Mouse (Mus musculus): ENCODE results near the gene Grin2c. TPM values are rescaled to one million over a fixed set of nuclear protein-coding genes. Genes with fewer than 3 reads are reported as not detected.

The Grin2c gene
- polyA plus RNA-seq (2015; fragmentation: Nextera tagmentation; extraction: Ambion mirVana), result 0.21 and 0.26 TPM in 2 replicates

- WGBS, result 6% methylated on average over 48 of the region's 50 CpGs
- no peak within 1 kb of the TSS for H3K9ac ChIP-seq
- H3K4me3 ChIP-seq, result peak within 1 kb of the TSS; percentile 33
- H3K36me3 ChIP-seq (replicated peaks), result 0 out of 2 replicates have a peak, but pooled peaks cover 7% of the 10 kb centered on the region
- H3K27ac ChIP-seq, result no peak within 1 kb of the TSS
- ATAC-seq (replicated peaks), result no peak
- no peaks in the 10 kb centered on the region for H3K9me3 ChIP-seq
- H3K27me3 ChIP-seq (replicated peaks), result peaks cover 62% of the 10 kb centered on the region
- H3K4me1 ChIP-seq, result peaks cover 29% of the 10 kb centered on the region
- peak within 1 kb of the TSS; percentile 58 for H3K4me2 ChIP-seq
Observed at GRCm38 (mm10) chr11:115267061-115267883, at the start of gene Grin2c. Grin2c (minus strand) TSS chr11:115267243.

GRCm38 (mm10) chr11:115314249-115314648 is 47.2 kb upstream of the Grin2c start:
- H3K27ac ChIP-seq, result no peak overlapping the region
- no peak for ATAC-seq (replicated peaks)
- H3K4me1 ChIP-seq, result peaks cover 12% of the 10 kb centered on the region
- 50% methylated on average over 2 of the region's 2 CpGs for WGBS
- no peaks in the 10 kb centered on the region for H3K36me3 ChIP-seq (replicated peaks)
- H3K9me3 ChIP-seq, result no peaks in the 10 kb centered on the region
- H3K27me3 ChIP-seq (replicated peaks), result peaks cover 55% of the 10 kb centered on the region
- H3K4me2 ChIP-seq, result no peak overlapping the region
- H3K4me3 ChIP-seq, result no peak overlapping the region
- H3K9ac ChIP-seq, result no peak overlapping the region

GRCm38 (mm10) chr11:115308781-115309180 is 41.7 kb upstream of the Grin2c start:
- no peak overlapping the region for H3K4me3 ChIP-seq
- 64% methylated on average over 1 of the region's 1 CpGs for WGBS
- no peak for ATAC-seq (replicated peaks)

GRCm38 (mm10) chr11:115306863-115307262 is 39.8 kb upstream of the Grin2c start, which contains the start of gene Otop2:
Otop2 (plus strand) TSS chr11:115307163.
- Histone ChIP-seq H3K4me1 (no peaks in the 10 kb centered on the region), H3K4me3 (no peak within 1 kb of the TSS), H3K36me3 (replicated peaks) (no peaks in the 10 kb centered on the region), H3K4me2 (no peak within 1 kb of the TSS), H3K9ac (no peak within 1 kb of the TSS), H3K9me3 (no peaks in the 10 kb centered on the region), H3K27ac (no peak within 1 kb of the TSS), H3K27me3 (replicated peaks) (no peaks in the 10 kb centered on the region; the same call in 1 of the 2 replicates)
- no peak for ATAC-seq (replicated peaks)
- 13% methylated on average over 8 of the region's 8 CpGs for WGBS

More at GRCm38 (mm10) chr11:115308781-115309180, 41.7 kb upstream of the Grin2c start:
- H3K27ac ChIP-seq, result no peak overlapping the region
- no peaks in the 10 kb centered on the region for H3K4me1 ChIP-seq
- H3K27me3 ChIP-seq (replicated peaks), result peaks cover 4% of the 10 kb centered on the region; the same call in 1 of the 2 replicates
- no peaks in the 10 kb centered on the region for H3K9me3 ChIP-seq
- no peaks in the 10 kb centered on the region for H3K36me3 ChIP-seq (replicated peaks)
- no peak overlapping the region for H3K4me2 ChIP-seq
- H3K9ac ChIP-seq, result no peak overlapping the region

GRCm38 (mm10) chr11:115303167-115303566 is 36.1 kb upstream of the Grin2c start:
- Histone ChIP-seq H3K9me3 (no peaks in the 10 kb centered on the region), H3K36me3 (replicated peaks) (no peaks in the 10 kb centered on the region), H3K4me1 (no peaks in the 10 kb centered on the region), H3K27ac (no peak overlapping the region), H3K4me3 (no peak overlapping the region), H3K4me2 (no peak overlapping the region), H3K9ac (no peak overlapping the region), H3K27me3 (replicated peaks) (no peaks in the 10 kb centered on the region)
- ATAC-seq (replicated peaks), result no peak
- 77% methylated on average over 8 of the region's 8 CpGs for WGBS

- 91% methylated on average over 2 of the region's 2 CpGs for WGBS
- ATAC-seq (replicated peaks), result no peak
- Histone ChIP-seq H3K4me2 (no peak overlapping the region), H3K27ac (no peak overlapping the region), H3K36me3 (replicated peaks) (no peaks in the 10 kb centered on the region), H3K4me1 (peaks cover 13% of the 10 kb centered on the region), H3K9ac (no peak overlapping the region), H3K27me3 (replicated peaks) (0 out of 2 replicates have a peak, but pooled peaks cover 3% of the 10 kb centered on the region), H3K9me3 (no peaks in the 10 kb centered on the region), H3K4me3 (no peak overlapping the region)
Observed at GRCm38 (mm10) chr11:115301351-115301750, 34.3 kb upstream of the Grin2c start.

GRCm38 (mm10) chr11:115300745-115301144 is 33.7 kb upstream of the Grin2c start:
- Histone ChIP-seq H3K9me3 (no peaks in the 10 kb centered on the region), H3K9ac (no peak overlapping the region), H3K4me1 (peaks cover 14% of the 10 kb centered on the region), H3K27ac (no peak overlapping the region), H3K4me2 (no peak overlapping the region), H3K27me3 (replicated peaks) (0 out of 2 replicates have a peak, but pooled peaks cover 5% of the 10 kb centered on the region), H3K4me3 (no peak overlapping the region), H3K36me3 (replicated peaks) (no peaks in the 10 kb centered on the region)
- 83% methylated on average over 4 of the region's 4 CpGs for WGBS
- ATAC-seq (replicated peaks), result no peak

- Histone ChIP-seq H3K27me3 (replicated peaks) (0 out of 2 replicates have a peak, but pooled peaks cover 5% of the 10 kb centered on the region), H3K9ac (no peak overlapping the region), H3K4me3 (no peak overlapping the region), H3K27ac (no peak overlapping the region), H3K36me3 (replicated peaks) (no peaks in the 10 kb centered on the region), H3K4me2 (peak overlapping the region; percentile 83; the same call in 1 of the 2 replicates), H3K4me1 (peaks cover 14% of the 10 kb centered on the region), H3K9me3 (no peaks in the 10 kb centered on the region)
- 67% methylated on average over 8 of the region's 8 CpGs for WGBS
- ATAC-seq (replicated peaks), result no peak
Observed at GRCm38 (mm10) chr11:115298160-115298559, 31.1 kb upstream of the Grin2c start.

- WGBS, result 2% methylated on average over 44 of the region's 44 CpGs
- Histone ChIP-seq H3K27me3 (replicated peaks) (0 out of 2 replicates have a peak, but pooled peaks cover 5% of the 10 kb centered on the region), H3K4me3 (peak within 1 kb of the TSS; percentile 62), H3K36me3 (replicated peaks) (no peaks in the 10 kb centered on the region), H3K4me2 (peak within 1 kb of the TSS; percentile 83), H3K9me3 (no peaks in the 10 kb centered on the region), H3K9ac (peak within 1 kb of the TSS; percentile 66), H3K4me1 (peaks cover 14% of the 10 kb centered on the region), H3K27ac (peak within 1 kb of the TSS; percentile 71)
- peak; percentile 88 for ATAC-seq (replicated peaks)
Observed at GRCm38 (mm10) chr11:115297214-115297826, 30.3 kb upstream of the Grin2c start, which contains the start of gene Fads6. Fads6 (minus strand) TSS chr11:115297663.

GRCm38 (mm10) chr11:115296471-115297210 is 29.6 kb upstream of the Grin2c start:
- Histone ChIP-seq H3K36me3 (replicated peaks) (no peaks in the 10 kb centered on the region), H3K4me2 (peak overlapping the region; percentile 83), H3K4me1 (peaks cover 14% of the 10 kb centered on the region), H3K4me3 (peak overlapping the region; percentile 62), H3K9ac (peak overlapping the region; percentile 66), H3K9me3 (no peaks in the 10 kb centered on the region), H3K27me3 (replicated peaks) (0 out of 2 replicates have a peak, but pooled peaks cover 5% of the 10 kb centered on the region), H3K27ac (0 out of 2 replicates have a peak overlapping the region, but pooled peaks have one; percentile 71)
- WGBS, result 56% methylated on average over 21 of the region's 21 CpGs
- ATAC-seq (replicated peaks), result no peak

GRCm38 (mm10) chr11:115295939-115296338 is 28.9 kb upstream of the Grin2c start:
- no peak overlapping the region for H3K27ac ChIP-seq
- WGBS, result 89% methylated on average over 11 of the region's 11 CpGs

More at GRCm38 (mm10) chr11:115295939-115296338, 28.9 kb upstream of the Grin2c start:
- H3K4me1 ChIP-seq, result peaks cover 14% of the 10 kb centered on the region
- no peaks in the 10 kb centered on the region for H3K9me3 ChIP-seq
- H3K4me3 ChIP-seq, result no peak overlapping the region
- no peak overlapping the region for H3K9ac ChIP-seq
- no peak for ATAC-seq (replicated peaks)
- no peak overlapping the region for H3K4me2 ChIP-seq
- 0 out of 2 replicates have a peak, but pooled peaks cover 5% of the 10 kb centered on the region for H3K27me3 ChIP-seq (replicated peaks)
- H3K36me3 ChIP-seq (replicated peaks), result no peaks in the 10 kb centered on the region

All from midbrain, embryonic 15.5 days (tissue).